Mouse (Mus musculus): ENCODE data around the gene Sae1.
"Not testable (repeated sequence)": the region's sequence is repeated elsewhere in the genome, so short reads cannot be mapped to it uniquely, and the experiment has no call there.

The Sae1 gene

GRCm38 (mm10) chr7:16310521-16311452 is 76.8 kb downstream of the Sae1 start:
- peak; percentile 51 to 77 for DNase-seq (ENCODE audit: inconsistent age in 2 of 2, low spot score in 1 of 2)

- DNase-seq (ENCODE audit: inconsistent age in 2 of 2, low spot score in 1 of 2), result peak; percentile 88 to 96
Observed at GRCm38 (mm10) chr7:16310020-16310520, 77.5 kb downstream of the Sae1 start.

GRCm38 (mm10) chr7:16309318-16310019 is 78.1 kb downstream of the Sae1 start:
- peak; percentile 94 to 97 for DNase-seq (ENCODE audit: inconsistent age in 2 of 2, low spot score in 1 of 2)

GRCm38 (mm10) chr7:16308555-16309317 is 78.9 kb downstream of the Sae1 start:
- peak in 1 of 2 experiments; percentile 47 for DNase-seq (ENCODE audit: inconsistent age in 2 of 2, low spot score in 1 of 2)

- not testable (repeated sequence) for DNase-seq (ENCODE audit: inconsistent age in 2 of 2, low spot score in 1 of 2)
Observed at GRCm38 (mm10) chr7:16308093-16308492, 79.5 kb downstream of the Sae1 start, which contains the start of gene Bbc3. Gene Bbc3 (plus strand): TSS chr7:16308393.

GRCm38 (mm10) chr7:16307141-16307540 is 80.5 kb downstream of the Sae1 start:
- not testable (repeated sequence) for DNase-seq (ENCODE audit: inconsistent age in 2 of 2, low spot score in 1 of 2)

GRCm38 (mm10) chr7:16299419-16300035 is 88.1 kb downstream of the Sae1 start:
- DNase-seq (ENCODE audit: inconsistent age in 2 of 2, low spot score in 1 of 2), result peak; percentile 94 to 96

GRCm38 (mm10) chr7:16298927-16299326 is 88.7 kb downstream of the Sae1 start:
- peak in 1 of 2 experiments; percentile 54 for DNase-seq (ENCODE audit: inconsistent age in 2 of 2, low spot score in 1 of 2)

- peak in 1 of 2 experiments; percentile 58 for DNase-seq (ENCODE audit: inconsistent age in 2 of 2, low spot score in 1 of 2)
Observed at GRCm38 (mm10) chr7:16297616-16298015, 90.0 kb downstream of the Sae1 start.

GRCm38 (mm10) chr7:16296766-16297390 is 90.7 kb downstream of the Sae1 start:
- DNase-seq (ENCODE audit: inconsistent age in 2 of 2, low spot score in 1 of 2), result peak; percentile 91 to 97

- DNase-seq (ENCODE audit: inconsistent age in 2 of 2, low spot score in 1 of 2), result no peak
Observed at GRCm38 (mm10) chr7:16296146-16296545, 91.5 kb downstream of the Sae1 start.

- peak; percentile 89 to 93 for DNase-seq (ENCODE audit: inconsistent age in 2 of 2, low spot score in 1 of 2)
Observed at GRCm38 (mm10) chr7:16295321-16295900, 92.2 kb downstream of the Sae1 start.

GRCm38 (mm10) chr7:16294837-16295236 is 92.8 kb downstream of the Sae1 start:
- DNase-seq (ENCODE audit: inconsistent age in 2 of 2, low spot score in 1 of 2), result peak; percentile 95 to 98

GRCm38 (mm10) chr7:16294346-16294745 is 93.3 kb downstream of the Sae1 start:
- peak in 1 of 2 experiments; percentile 66 for DNase-seq (ENCODE audit: inconsistent age in 2 of 2, low spot score in 1 of 2)

GRCm38 (mm10) chr7:16287791-16288190 is 99.8 kb downstream of the Sae1 start:
- peak in 1 of 2 experiments; percentile 18 for DNase-seq (ENCODE audit: inconsistent age in 2 of 2, low spot score in 1 of 2)

GRCm38 (mm10) chr7:16287016-16287415 is 100.6 kb downstream of the Sae1 start:
- DNase-seq (ENCODE audit: inconsistent age in 2 of 2, low spot score in 1 of 2), result no peak

GRCm38 (mm10) chr7:16286026-16286961 is 101.3 kb downstream of the Sae1 start, which contains the start of gene Ccdc9:
Gene Ccdc9 (minus strand): TSS chr7:16286795.
- DNase-seq (ENCODE audit: inconsistent age in 2 of 2, low spot score in 1 of 2), result peak; percentile 100

GRCm38 (mm10) chr7:16285450-16286025 is 102.1 kb downstream of the Sae1 start:
- peak; percentile 88 to 94 for DNase-seq (ENCODE audit: inconsistent age in 2 of 2, low spot score in 1 of 2)
